Mouse (Mus musculus) brain, embryonic 14.5 days (tissue): Measurements from ENCODE around the gene Tubg2. TPM values are rescaled to one million over a fixed set of nuclear protein-coding genes. Genes with fewer than 3 reads are reported as not detected.

Experiments used
- DNase-seq: peaks from one replicate; pipeline ENCODE4 v3.0.0-alpha.2; 2011; ENCODE audit warnings: low read depth
- CTCF ChIP-seq: fragments of 200-500 bp; IDR thresholded peaks from 2 replicates; pipeline ENCODE4 v1.5.1; 2012; ENCODE audit warnings: inconsistent platforms, mild to moderate bottlenecking, moderate library complexity, borderline replicate concordance; ENCODE audit not compliant: insufficient read depth, insufficient read length; ENCODE audit errors: extremely low read depth
- POLR2A ChIP-seq: fragments of 200-500 bp; IDR thresholded peaks from 2 replicates; pipeline ENCODE4 v1.6.1; 2012; ENCODE audit warnings: mild to moderate bottlenecking, inconsistent platforms, borderline replicate concordance; ENCODE audit not compliant: poor library complexity, insufficient read depth, insufficient read length, severe bottlenecking; ENCODE audit errors: extremely low read depth
- polyA plus RNA-seq: library from polyadenylated mRNA; depleted of rRNA; stranded (reverse); fragments of >200 nt; gene quantifications from 2 replicates; pipeline ENCODE4 v1.2.3, GENCODE M21; 2012

Tubg2 gene
- polyA plus RNA-seq, 1 experiment = 30.7 TPM

GRCm38 (mm10) chr11:101163476-101164350 is 8.0 kb downstream of the Tubg2 start:
- TF ChIP-seq POLR2A (no peak), CTCF (no peak)
- no peak for DNase-seq

- no peak for DNase-seq
- TF ChIP-seq CTCF = no peak
- no peak for TF ChIP-seq POLR2A
Measured at GRCm38 (mm10) chr11:101164351-101164665, 8.6 kb downstream of the Tubg2 start.

- no peak for TF ChIP-seq POLR2A
- TF ChIP-seq CTCF = no peak
- DNase-seq = no peak
Measured at GRCm38 (mm10) chr11:101164677-101165580, 9.2 kb downstream of the Tubg2 start.

GRCm38 (mm10) chr11:101166357-101166756 is 10.7 kb downstream of the Tubg2 start:
- no peak for TF ChIP-seq POLR2A
- no peak for TF ChIP-seq CTCF
- no peak for DNase-seq

GRCm38 (mm10) chr11:101167211-101167962 is 11.7 kb downstream of the Tubg2 start:
- TF ChIP-seq CTCF = no peak
- TF ChIP-seq POLR2A = no peak

GRCm38 (mm10) chr11:101167963-101168300 is 12.2 kb downstream of the Tubg2 start:
- TF ChIP-seq CTCF (no peak), POLR2A (no peak)
- no peak for DNase-seq

More at GRCm38 (mm10) chr11:101167211-101167962, 11.7 kb downstream of the Tubg2 start:
- no peak for DNase-seq

- DNase-seq = no peak
- TF ChIP-seq POLR2A = no peak
- TF ChIP-seq CTCF = no peak
Measured at GRCm38 (mm10) chr11:101168301-101168980, 12.7 kb downstream of the Tubg2 start.

- TF ChIP-seq CTCF (no peak), POLR2A (no peak)
- no peak for DNase-seq
Measured at GRCm38 (mm10) chr11:101169301-101170107, 13.8 kb downstream of the Tubg2 start.

- DNase-seq = no peak
- TF ChIP-seq CTCF (no peak), POLR2A (no peak)
Measured at GRCm38 (mm10) chr11:101170354-101170810, 14.7 kb downstream of the Tubg2 start, which contains the start of gene Cntnap1. TSS of gene Cntnap1 (plus strand) at chr11:101170523.

GRCm38 (mm10) chr11:101170811-101171610 is 15.3 kb downstream of the Tubg2 start, which contains the start of gene Plekhh3:
TSS of gene Plekhh3 (minus strand) at chr11:101171351.
- TF ChIP-seq POLR2A (peak; percentile 79), CTCF (no peak)

More at GRCm38 (mm10) chr11:101170811-101171610, 15.3 kb downstream of the Tubg2 start, which contains the start of gene Plekhh3:
- peak; percentile 100 for DNase-seq
